Mouse (Mus musculus) cerebral cortex, adult 2 months (tissue): ENCODE measurements around the gene Ttc5.

Experiments
- WGBS: fragments of 180-500 bp; shearing (Covaris S2); methylation state at CpG from one replicate; pipeline ENCODE4 v1.1.7; 2018; 5-methylcytosine and 5-hydroxymethylcytosine counted together

Ttc5 gene

GRCm38 (mm10) chr14:50771342-50771741, 14.0 kb downstream of the Ttc5 start:
- 80% methylated on average over 2 of the region's 2 CpGs for WGBS

GRCm38 (mm10) chr14:50765736-50766135, 19.6 kb downstream of the Ttc5 start:
- 71% methylated on average over 6 of the region's 6 CpGs for WGBS

- 25% methylated on average over 5 of the region's 5 CpGs for WGBS
These were observed 26.8 kb downstream of the Ttc5 start for GRCm38 (mm10) chr14:50758416-50759085.

GRCm38 (mm10) chr14:50744994-50745393, 40.3 kb downstream of the Ttc5 start, which contains the start of gene Olfr749:
Gene Olfr749, minus strand, starts transcription at chr14:50745094.

GRCm38 (mm10) chr14:50741584-50741983, 43.7 kb downstream of the Ttc5 start:
- WGBS = 77% methylated on average over 2 of the region's 2 CpGs

- 73% methylated on average over 2 of the region's 2 CpGs for WGBS
These were observed 45.0 kb downstream of the Ttc5 start for GRCm38 (mm10) chr14:50740334-50740733.

- WGBS = 86% methylated on average over 3 of the region's 4 CpGs
These were observed 62.9 kb downstream of the Ttc5 start for GRCm38 (mm10) chr14:50722371-50722770.

GRCm38 (mm10) chr14:50719875-50720274, 65.4 kb downstream of the Ttc5 start:
- 90% methylated on average over 15 of the region's 15 CpGs for WGBS
